Mouse (Mus musculus): ENCODE data around the gene Ntn5.

DNA sequence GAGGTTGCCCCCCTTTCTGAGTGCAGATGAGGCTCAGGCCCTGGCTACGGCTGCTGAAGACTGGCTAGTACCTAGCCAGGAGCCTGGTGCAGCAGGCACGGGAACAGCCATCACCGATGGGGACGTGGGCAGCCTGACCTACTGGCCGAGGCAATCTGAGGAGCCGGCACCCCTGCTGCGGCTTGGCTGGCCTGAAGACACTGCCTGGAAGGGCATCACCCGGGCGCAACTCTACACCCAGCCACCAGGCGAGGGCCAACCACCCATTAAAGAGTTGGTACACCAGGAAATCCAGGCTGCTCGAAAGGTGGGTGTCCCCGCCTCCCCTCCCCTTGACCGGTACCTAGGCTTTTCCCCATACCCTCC lies 38.5 kb downstream of the Ntn5 start:
- TF ChIP-seq CTCF (conservative IDR thresholded peaks at IDR 0.05 in 1 of 2, IDR thresholded peaks at IDR 0.05 in 1 of 2; ENCODE audit: low read depth in 2 of 2, low read length in 2 of 2) (no peak), POLR2A (IDR thresholded peaks at IDR 0.05; ENCODE audit: low read depth, low read length) (no peak), POLR2AphosphoS2 (IDR thresholded peaks at IDR 0.05; ENCODE audit: low read depth, low read length) (no peak), MXI1 (IDR thresholded peaks at IDR 0.05; ENCODE audit: low read depth, low read length) (no peak), USF1 (IDR thresholded peaks at IDR 0.05; ENCODE audit: low read depth, low read length) (no peak), EP300 (IDR thresholded peaks at IDR 0.05; ENCODE audit: low read length) (no peak), RCOR1 (conservative IDR thresholded peaks at IDR 0.05; ENCODE audit: low read depth, low read length) (no peak), ZNF384 (IDR thresholded peaks at IDR 0.05; ENCODE audit: low read depth, low read length) (no peak), MAX (IDR thresholded peaks at IDR 0.05; ENCODE audit: low read length) (no peak), JUND (conservative IDR thresholded peaks at IDR 0.05; ENCODE audit: low read depth, low read length) (no peak), CHD2 (IDR thresholded peaks at IDR 0.05; ENCODE audit: low read length) (no peak), ZMIZ1 (IDR thresholded peaks at IDR 0.05; ENCODE audit: low read depth, low read length) (no peak), MAZ (IDR thresholded peaks at IDR 0.05; ENCODE audit: low read depth, low read length) (no peak), CHD1 (IDR thresholded peaks at IDR 0.05; ENCODE audit: low read depth, low read length) (no peak)

All from CH12.LX (cell line).